Mouse (Mus musculus) liver, embryonic 14.5 days (tissue): ENCODE measurements around the gene Crybb2. TPM values are rescaled to one million over a fixed set of nuclear protein-coding genes. Genes with fewer than 3 reads are reported as not detected.

Experiments
- ATAC-seq: fragments of 200-750 bp; cut with Nextera tagmentation; 2 replicates; pipeline ENCODE4 v1.8.0; 2017; ENCODE audit warnings: moderate number of reproducible peaks, mild to moderate bottlenecking, moderate library complexity; ENCODE audit not compliant: insufficient read depth
- DNase-seq, 3 experiments: peaks; one replicate each; pipeline ENCODE4 v3.0.0-alpha.2; 2012 to 2013; ENCODE audit warnings: low read depth in 3 of 3, low spot score in 3 of 3
- H3K27ac ChIP-seq: fragments of 300-500 bp; sonication (generic); 2 replicates; pipeline ENCODE4 v1.5.1; 2014; ENCODE audit warnings: moderate library complexity, mild to moderate bottlenecking, control low read depth, inconsistent platforms
- H3K27me3 ChIP-seq: fragments of 300-500 bp; sonication (generic); 2 replicates; pipeline ENCODE4 v1.6.1; 2014; ENCODE audit warnings: mild to moderate bottlenecking, low read length, moderate library complexity; ENCODE audit not compliant: control insufficient read depth, insufficient read depth
- H3K36me3 ChIP-seq: fragments of 300-500 bp; sonication (generic); replicated peaks from 2 replicates; pipeline ENCODE4 v1.6.1; 2014; ENCODE audit warnings: low read depth; ENCODE audit not compliant: control insufficient read depth, insufficient read depth
- H3K4me1 ChIP-seq, 2 experiments: fragments of 200-500 bp in 1 of 2; fragments of 300-500 bp in 1 of 2; sonication (generic) in 1 of 2; replicated peaks; 2 replicates each; pipeline ENCODE4 v1.6.1; 2012 to 2014; ENCODE audit warnings: antibody characterized with exemption in 1 of 2, inconsistent platforms in 1 of 2, low read length in 1 of 2; ENCODE audit not compliant: control insufficient read depth in 2 of 2, insufficient read depth in 2 of 2
- H3K4me2 ChIP-seq: fragments of 300-500 bp; sonication (generic); 2 replicates; pipeline ENCODE4 v1.6.1; 2014; ENCODE audit warnings: low read depth, mild to moderate bottlenecking, control low read depth, moderate library complexity
- H3K4me3 ChIP-seq, 2 experiments: fragments of 200-500 bp in 1 of 2; fragments of 300-500 bp in 1 of 2; sonication (generic) in 1 of 2; 2 replicates each; pipeline ENCODE4 v1.5.1; 2012 to 2014; ENCODE audit warnings: low read depth in 2 of 2, low read length in 2 of 2, mild to moderate bottlenecking in 2 of 2, control low read depth in 1 of 2, inconsistent platforms in 1 of 2, moderate library complexity in 1 of 2; ENCODE audit not compliant: insufficient read depth in 1 of 2
- H3K9ac ChIP-seq: fragments of 300-500 bp; sonication (generic); replicated peaks from 2 replicates; pipeline ENCODE4 v1.6.1; 2014; ENCODE audit warnings: mild to moderate bottlenecking, control low read depth, moderate library complexity
- H3K9me3 ChIP-seq: fragments of 300-500 bp; sonication (generic); 2 replicates; pipeline ENCODE4 v1.6.1; 2016; ENCODE audit warnings: low read length, mixed read lengths; ENCODE audit not compliant: control insufficient read depth
- CTCF ChIP-seq: IDR thresholded peaks from 2 replicates; pipeline ENCODE4 v1.5.1; 2016; ENCODE audit warnings: antibody characterized with exemption, low read depth, control low read depth
- EP300 ChIP-seq: IDR thresholded peaks from 2 replicates; pipeline ENCODE4 v1.6.1; 2016; ENCODE audit warnings: antibody characterized with exemption, low read depth
- WGBS: fragments of 180-500 bp; shearing (Covaris S2); extraction: QIAGEN DNeasy Blood & Tissue Kit; methylation state at CpG from one replicate; pipeline ENCODE4 v1.1.7; 2014; ENCODE audit not compliant: insufficient replicate concordance; 5-methylcytosine and 5-hydroxymethylcytosine counted together
- polyA plus RNA-seq, 2 experiments: library from polyadenylated mRNA; depleted of rRNA in 1 of 2; stranded (reverse) in 1 of 2; unstranded in 1 of 2; fragments of >200 nt; fragmentation: Nextera tagmentation in 1 of 2; extraction: Ambion mirVana in 1 of 2; gene quantifications; 2 replicates each; pipeline versions ENCODE4 v1.2.1 to v1.2.3; 2012 to 2014

Gene Crybb2
- polyA plus RNA-seq, 2 experiments: not detected

DNA sequence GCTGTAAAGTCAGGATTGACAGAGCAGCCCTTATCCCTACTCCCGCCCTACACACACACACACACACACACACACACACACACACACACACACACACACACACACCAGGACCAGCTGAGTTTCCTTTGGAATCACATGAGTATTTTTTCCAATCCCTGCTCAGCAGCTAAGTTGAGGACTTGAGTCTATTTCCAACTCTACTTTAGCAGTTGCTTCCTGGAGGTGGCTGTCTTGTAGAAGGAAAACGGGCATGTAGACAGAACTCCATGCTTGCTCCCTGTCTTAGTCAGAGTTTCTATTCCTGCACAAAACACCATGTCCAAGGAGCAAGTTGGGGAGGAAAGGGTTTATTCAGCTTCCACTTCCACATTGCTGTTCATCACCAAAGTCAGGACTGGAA lies 17.5 kb upstream of the Crybb2 start:
- no peaks in the 10 kb centered on the region for H3K9me3 ChIP-seq
- no peak overlapping the region for H3K9ac ChIP-seq
- TF ChIP-seq CTCF (no peak), EP300 (no peak)
- H3K4me1 ChIP-seq: no peaks in the 10 kb centered on the region
- no peak for ATAC-seq
- H3K36me3 ChIP-seq: no peaks in the 10 kb centered on the region
- H3K27me3 ChIP-seq: no peaks in the 10 kb centered on the region
- 57% methylated on average over 1 of the region's 2 CpGs for WGBS
- H3K27ac ChIP-seq: no peak overlapping the region
- no peak overlapping the region for H3K4me2 ChIP-seq
- H3K4me3 ChIP-seq: no peak overlapping the region
- no peak for DNase-seq

DNA sequence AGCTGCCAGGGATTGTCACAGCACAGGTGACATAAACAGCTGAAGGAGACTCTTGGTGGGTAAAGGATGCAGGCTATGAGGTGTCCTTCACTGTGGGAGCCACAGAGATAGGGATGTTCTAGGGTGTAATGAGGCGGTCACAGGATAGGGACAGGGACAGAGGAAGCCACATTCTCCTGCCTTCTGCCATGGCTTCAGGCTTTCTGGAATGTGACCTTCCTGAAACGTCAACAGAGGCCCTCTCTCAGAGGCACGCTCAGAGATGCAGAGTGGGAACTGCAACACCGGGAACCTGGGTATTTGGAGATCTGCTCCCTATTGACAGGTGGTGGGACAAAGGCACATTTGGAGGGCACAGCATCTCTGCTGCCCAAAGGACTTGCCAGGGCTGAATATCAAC lies 17.1 kb upstream of the Crybb2 start:
- H3K9ac ChIP-seq: no peak overlapping the region
- no peak for DNase-seq
- TF ChIP-seq EP300: no peak
- no peak for TF ChIP-seq CTCF
- H3K27me3 ChIP-seq: no peaks in the 10 kb centered on the region
- H3K4me1 ChIP-seq: no peaks in the 10 kb centered on the region
- H3K36me3 ChIP-seq: no peaks in the 10 kb centered on the region
- H3K9me3 ChIP-seq: no peaks in the 10 kb centered on the region
- ATAC-seq: no peak
- WGBS: 58% methylated on average over 4 of the region's 4 CpGs
- no peak overlapping the region for H3K4me2 ChIP-seq
- no peak overlapping the region for H3K27ac ChIP-seq
- no peak overlapping the region for H3K4me3 ChIP-seq

DNA sequence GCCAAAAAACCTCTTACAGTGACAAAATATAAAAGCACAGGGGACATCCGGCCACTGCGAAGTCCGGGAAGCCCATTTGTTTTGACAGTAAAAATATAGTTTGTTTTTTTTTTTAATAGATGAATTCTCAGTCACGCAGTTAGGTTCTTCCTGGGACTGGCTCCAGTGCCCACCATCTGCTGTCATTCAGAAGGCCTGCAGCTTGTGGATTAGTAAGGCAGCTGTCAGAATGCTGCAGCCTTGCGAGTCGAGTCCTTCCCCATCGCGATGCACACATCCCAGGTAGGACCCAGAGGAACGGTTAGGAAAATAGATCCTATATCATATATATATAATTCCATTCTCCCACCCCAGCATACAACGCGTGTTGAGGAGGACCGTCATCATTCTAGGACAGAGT lies 16.5 kb upstream of the Crybb2 start:
- no peak overlapping the region for H3K27ac ChIP-seq
- ATAC-seq: no peak

DNA sequence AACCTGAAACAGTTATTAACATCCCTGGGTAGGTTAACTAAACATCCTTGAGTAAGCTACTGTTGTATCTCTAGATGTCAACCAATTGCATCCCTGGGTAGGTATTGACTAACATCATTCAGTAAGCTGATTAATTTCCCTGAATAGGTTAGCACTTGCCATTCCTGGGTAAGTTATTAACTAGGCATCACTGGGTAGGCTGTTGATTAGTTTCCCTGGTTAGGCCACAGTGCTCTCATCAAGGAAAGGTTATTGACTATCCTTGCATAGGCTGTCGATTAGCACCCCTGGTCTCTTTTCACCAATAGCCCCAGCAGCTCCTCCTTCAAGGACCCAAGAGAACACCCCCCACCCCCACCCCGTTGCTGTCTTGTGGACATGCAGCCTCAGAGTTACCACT lies 16.0 kb upstream of the Crybb2 start:
- H3K9me3 ChIP-seq: no peaks in the 10 kb centered on the region
- no peak overlapping the region for H3K27ac ChIP-seq
- no peaks in the 10 kb centered on the region for H3K36me3 ChIP-seq
- TF ChIP-seq CTCF (no peak), EP300 (no peak)
- 41% methylated on average over 2 of the region's 2 CpGs for WGBS
- DNase-seq (no peak), ATAC-seq (no peak)
- H3K4me1 ChIP-seq: no peaks in the 10 kb centered on the region
- no peak overlapping the region for H3K4me2 ChIP-seq
- H3K27me3 ChIP-seq: no peaks in the 10 kb centered on the region
- no peak overlapping the region for H3K4me3 ChIP-seq
- no peak overlapping the region for H3K9ac ChIP-seq

More for the DNA sequence above, 16.5 kb upstream of the Crybb2 start:
- Histone ChIP-seq H3K27me3 (no peaks in the 10 kb centered on the region), H3K4me1 (no peaks in the 10 kb centered on the region), H3K9ac (no peak overlapping the region), H3K4me3 (no peak overlapping the region), H3K36me3 (no peaks in the 10 kb centered on the region), H3K4me2 (no peak overlapping the region), H3K9me3 (no peaks in the 10 kb centered on the region)
- WGBS: 78% methylated on average over 12 of the region's 12 CpGs
- TF ChIP-seq EP300 (no peak), CTCF (no peak)
- no peak for DNase-seq

DNA sequence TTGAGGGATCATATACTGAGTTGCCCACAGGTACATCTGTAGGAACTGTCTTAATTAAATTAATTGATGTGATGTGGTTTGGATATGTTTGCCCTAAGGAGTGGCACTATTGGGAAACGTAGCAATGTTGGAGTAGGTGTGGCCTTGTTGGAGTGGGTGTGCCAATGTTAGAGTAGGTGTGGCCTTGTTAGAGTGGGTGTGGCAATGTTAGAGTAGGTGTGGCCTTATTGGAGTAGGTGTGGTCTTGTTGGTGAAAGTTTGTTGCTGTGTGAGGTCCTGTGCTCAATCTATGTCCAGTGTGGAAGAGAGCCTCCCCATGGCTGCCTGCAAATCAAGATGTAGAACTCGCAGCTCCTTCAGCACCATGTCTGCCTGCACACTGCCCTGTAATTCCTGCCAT lies 14.4 kb upstream of the Crybb2 start:
- TF ChIP-seq EP300: no peak
- no peak for TF ChIP-seq CTCF
- H3K9ac ChIP-seq: no peak overlapping the region
- H3K36me3 ChIP-seq: no peaks in the 10 kb centered on the region
- H3K9me3 ChIP-seq: no peaks in the 10 kb centered on the region
- ATAC-seq (no peak), DNase-seq (no peak)
- H3K4me1 ChIP-seq: no peaks in the 10 kb centered on the region
- H3K27ac ChIP-seq: no peak overlapping the region
- 44% methylated on average over 2 of the region's 2 CpGs for WGBS
- no peak overlapping the region for H3K4me2 ChIP-seq
- no peaks in the 10 kb centered on the region for H3K27me3 ChIP-seq
- H3K4me3 ChIP-seq: no peak overlapping the region
